Mouse (Mus musculus): Measurements from ENCODE around the gene Jade1.

The Jade1 gene

DNA sequence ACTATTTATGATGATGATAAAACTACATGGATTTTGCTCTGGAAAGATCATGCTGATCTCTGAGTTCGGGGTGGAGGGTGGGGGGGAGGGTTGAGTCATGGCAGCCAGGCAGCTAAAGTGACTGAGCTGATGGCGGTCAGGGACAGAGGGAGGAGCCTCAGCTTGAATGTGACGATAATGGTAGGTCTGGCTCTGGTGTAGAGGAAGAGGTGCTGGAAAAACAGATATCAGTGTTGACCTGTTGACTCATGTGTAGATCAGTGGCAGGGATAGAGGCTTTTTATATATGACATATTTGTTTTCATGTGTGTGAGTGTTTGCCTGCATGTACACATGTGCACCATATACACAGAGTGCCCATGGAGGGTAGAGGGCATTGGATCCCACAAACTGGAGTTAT is 3.9 kb upstream of the Jade1 start:
- DNase-seq (ENCODE audit: low read depth, low spot score), result no peak

DNA sequence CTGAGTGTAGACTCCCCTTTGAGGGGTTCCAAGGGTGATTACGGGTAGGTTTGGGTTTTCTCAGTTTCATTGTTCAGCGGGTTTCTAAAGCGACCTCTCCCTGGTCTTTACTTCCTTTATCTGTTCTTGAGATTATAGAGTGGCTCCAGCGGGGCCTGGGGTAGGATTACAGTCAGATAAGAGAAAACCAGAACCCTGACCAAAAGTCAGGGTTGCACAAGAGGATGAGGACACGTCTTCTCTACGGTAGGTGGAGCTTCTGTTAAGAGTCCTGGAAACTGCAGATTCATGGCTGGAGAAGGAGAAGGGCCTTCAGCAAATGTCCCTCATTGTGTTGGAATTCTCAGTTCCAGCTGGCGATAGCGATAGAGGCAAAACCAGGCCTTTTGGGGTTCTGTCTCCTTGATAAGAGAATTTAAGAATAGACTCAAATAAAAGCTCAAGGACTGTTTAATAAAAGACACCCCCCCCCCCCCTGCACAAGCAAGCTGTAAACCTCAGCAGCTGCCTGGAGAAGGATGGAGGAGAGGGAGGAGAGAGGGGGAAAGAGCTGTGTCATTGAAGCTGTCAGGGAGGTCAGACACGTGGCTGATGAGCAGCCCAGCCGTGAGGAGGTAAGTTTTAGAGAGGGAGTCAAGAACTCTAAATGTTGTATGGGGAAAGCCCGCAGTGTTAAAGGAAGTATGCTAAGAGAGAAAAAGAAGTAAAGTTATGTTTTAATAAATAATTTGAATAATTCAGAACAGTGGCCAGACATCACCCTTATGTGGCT is 2.6 kb upstream of the Jade1 start:
- DNase-seq (ENCODE audit: low read depth, low spot score), result no peak

GRCm38 (mm10) chr3:41553681-41554080 is 1.9 kb upstream of the Jade1 start:
- no peak for DNase-seq (ENCODE audit: low read depth, low spot score)

GRCm38 (mm10) chr3:41554480-41555475 is 753 bp upstream of the Jade1 start:
- DNase-seq (ENCODE audit: low read depth, low spot score), result no peak

GRCm38 (mm10) chr3:41556451-41557266 is 1.1 kb downstream of the Jade1 start:
- DNase-seq (ENCODE audit: low read depth, low spot score), result no peak

- no peak for DNase-seq (ENCODE audit: low read depth, low spot score)
These were observed 1.9 kb downstream of the Jade1 start for GRCm38 (mm10) chr3:41557267-41557995.

- no peak for DNase-seq (ENCODE audit: low read depth, low spot score)
These were observed 5.0 kb downstream of the Jade1 start for GRCm38 (mm10) chr3:41560489-41560888.

- DNase-seq (ENCODE audit: low read depth, low spot score), result no peak
These were observed 6.3 kb downstream of the Jade1 start for GRCm38 (mm10) chr3:41561787-41562186.

DNA sequence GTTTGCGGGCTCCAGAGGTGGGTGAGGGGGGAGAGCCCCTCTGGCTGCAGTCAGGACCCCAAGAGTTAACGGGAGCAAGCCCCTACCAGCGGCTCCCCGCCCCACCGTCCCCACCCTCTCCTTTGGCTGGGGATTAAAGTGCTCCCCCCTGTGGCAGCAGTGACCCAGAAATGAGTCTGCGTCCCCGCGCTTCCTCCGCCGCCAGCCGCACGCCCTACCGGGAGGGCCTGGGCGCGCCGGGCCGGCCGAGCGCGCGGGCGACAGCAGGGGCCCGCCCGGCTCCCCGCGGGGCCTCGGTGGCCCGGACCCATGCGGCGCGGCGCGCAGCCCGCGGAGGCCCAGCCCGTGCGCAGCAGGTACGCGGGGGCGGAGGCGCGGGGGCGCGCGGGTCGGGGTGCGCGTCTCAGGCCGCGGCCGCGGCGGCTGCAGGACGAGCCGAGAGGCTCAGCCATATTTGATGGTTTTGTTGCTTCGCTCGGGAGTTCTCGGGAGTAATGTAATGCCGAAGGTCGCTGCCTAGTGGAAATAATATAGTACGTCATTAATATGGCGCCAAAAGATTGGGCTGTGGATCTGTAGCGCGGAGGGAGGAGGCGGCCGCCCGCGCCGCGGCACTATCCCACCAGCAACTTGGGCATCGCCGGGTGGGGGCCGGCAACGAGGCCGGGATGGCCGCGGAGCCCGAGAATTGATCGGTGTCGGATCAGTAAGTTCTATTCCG is 7.8 kb downstream of the Jade1 start:
- DNase-seq (ENCODE audit: low read depth, low spot score), result peak; percentile 84

GRCm38 (mm10) chr3:41563997-41564396 is 8.5 kb downstream of the Jade1 start:
- DNase-seq (ENCODE audit: low read depth, low spot score), result peak; percentile 39

DNA sequence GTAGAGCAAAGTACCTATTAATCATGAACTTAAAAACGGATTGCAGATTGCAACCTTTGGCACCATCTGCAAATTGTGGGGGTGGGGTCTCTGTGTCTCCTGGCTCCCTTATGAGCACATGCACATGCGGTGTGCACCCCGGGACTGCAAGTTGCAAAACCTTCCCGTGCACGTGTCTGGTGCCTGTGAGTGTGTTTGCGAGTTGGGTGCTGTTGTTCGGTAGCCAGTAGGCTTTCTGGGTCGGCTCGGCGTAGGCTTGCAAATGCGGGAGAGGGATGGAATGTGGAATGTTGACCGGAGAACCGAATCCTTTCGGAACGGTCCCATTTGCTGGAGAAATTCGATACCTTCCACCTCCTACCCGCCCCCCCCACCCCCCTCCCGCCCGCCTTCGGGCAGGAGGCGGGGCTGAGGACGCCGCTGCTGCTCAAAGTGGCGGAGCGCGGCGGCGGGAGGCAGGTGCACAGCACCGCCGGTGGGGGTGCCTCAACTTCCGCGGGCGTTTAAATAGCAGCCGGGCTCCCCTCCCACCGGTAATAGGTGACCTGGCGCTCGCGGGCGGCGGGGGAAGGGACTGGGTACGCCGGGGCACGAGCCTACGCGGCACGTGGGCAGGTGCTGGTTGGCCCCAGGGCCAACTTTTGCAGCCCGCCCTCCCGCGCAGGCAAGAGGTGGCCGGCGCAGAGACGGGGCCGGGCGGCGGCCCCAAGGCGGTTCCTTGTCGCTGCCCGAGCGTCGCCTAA is 9.1 kb downstream of the Jade1 start:
- DNase-seq (ENCODE audit: low read depth, low spot score), result peak; percentile 91

DNA sequence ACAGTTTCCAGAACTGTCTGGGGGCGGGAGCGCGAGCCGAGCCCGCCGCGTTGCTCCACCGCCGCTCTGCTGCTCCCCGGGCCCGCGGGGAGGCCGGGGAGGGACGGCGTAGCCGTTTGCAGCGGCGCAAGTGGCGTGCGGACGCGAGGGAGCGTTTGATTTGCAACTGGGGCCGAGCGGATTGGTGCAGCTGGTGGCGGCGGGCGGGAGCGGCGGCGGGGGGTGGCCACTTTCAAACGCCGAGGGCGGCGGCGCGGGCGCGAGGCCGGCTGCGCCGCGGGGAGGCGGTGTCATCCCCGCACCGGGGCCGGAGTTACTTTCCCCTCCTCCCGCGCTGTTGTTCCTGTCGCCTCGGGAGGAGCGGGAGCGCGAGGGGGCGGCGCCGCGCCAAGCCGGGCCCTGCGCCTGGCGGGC is 9.9 kb downstream of the Jade1 start:
- DNase-seq (ENCODE audit: low read depth, low spot score), result peak; percentile 80

- peak; percentile 85 for DNase-seq (ENCODE audit: low read depth, low spot score)
These were observed 10.4 kb downstream of the Jade1 start for GRCm38 (mm10) chr3:41565955-41566354.

DNA sequence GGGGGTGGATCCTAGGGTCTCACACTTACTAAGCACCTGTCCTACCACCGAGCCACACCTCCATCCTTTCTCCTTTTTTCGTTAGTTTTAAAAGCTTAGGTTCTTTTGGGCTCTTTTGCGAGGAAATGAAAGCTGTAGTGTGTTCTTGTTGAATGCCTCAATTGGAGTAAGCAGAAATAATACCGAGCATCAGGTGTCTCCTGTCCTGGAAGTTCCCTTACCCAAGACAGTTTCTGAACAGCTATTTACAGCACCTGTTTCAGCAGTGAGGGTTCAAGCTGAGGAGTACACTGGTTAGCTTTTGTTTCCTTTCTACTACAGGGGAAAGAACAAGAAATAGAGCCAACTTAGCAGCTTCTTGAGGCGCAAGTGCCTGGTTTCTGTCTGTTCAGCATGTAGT is 14.4 kb downstream of the Jade1 start:
- no peak for DNase-seq (ENCODE audit: low read depth, low spot score)

- DNase-seq (ENCODE audit: low read depth, low spot score), result no peak
These were observed 16.6 kb downstream of the Jade1 start for GRCm38 (mm10) chr3:41572131-41572530.

- no peak for DNase-seq (ENCODE audit: low read depth, low spot score)
These were observed 17.4 kb downstream of the Jade1 start for GRCm38 (mm10) chr3:41572968-41573367.

DNA sequence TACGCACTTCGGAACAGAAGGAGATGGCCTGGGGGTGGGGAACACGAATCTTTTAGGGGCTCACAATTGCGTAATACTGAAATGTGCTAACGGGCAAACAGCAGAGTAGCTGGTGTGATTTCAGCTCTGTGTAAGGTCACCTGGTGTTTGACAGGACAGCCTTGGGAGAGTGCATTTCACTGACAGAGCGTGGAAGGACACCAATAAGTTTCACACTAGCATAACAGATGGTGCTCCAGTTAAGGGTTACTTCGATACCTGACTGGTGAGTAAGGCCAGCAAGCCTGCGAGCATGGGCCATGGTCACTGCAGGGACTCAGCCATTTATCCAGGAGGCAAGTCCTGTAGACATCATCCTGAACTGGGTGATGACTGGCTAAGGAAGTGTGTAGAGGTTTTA is 18.7 kb downstream of the Jade1 start:
- DNase-seq (ENCODE audit: low read depth, low spot score), result no peak

DNA sequence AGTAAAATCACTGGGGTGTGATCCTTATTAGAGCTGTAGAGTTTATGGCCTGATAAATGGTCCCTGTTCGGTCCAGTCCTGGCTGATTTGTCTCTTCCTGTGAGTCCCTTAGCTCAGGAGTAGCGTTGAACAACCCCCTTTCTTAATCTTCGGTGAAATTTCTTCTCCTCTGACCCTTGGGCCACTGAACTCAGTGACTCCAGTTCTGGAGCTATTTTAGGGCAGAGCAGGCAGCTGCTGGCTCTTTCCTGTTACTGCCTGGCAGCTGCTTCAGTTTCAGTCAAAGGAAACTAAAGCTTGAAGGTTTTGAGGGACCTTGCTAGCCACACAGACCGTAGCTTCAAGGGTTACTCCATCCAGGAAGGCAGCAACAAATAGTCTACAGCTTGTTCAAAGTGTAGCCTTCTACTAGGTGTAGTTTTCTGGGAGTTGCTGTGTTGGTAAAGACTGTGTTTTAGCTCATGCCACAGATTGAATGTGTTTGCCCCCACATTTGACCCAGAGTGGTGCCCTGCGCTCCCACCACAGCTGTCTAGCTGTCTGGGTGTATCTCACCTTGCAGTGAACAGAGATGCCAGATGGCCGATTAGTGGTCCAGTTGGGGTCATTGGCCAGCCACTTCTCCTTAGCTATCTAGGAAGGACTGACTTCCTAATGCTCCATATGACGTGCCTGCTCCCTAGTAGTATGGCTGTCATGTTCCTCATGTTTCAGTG is 19.3 kb downstream of the Jade1 start:
- DNase-seq (ENCODE audit: low read depth, low spot score), result no peak

GRCm38 (mm10) chr3:41575971-41576370 is 20.4 kb downstream of the Jade1 start:
- DNase-seq (ENCODE audit: low read depth, low spot score), result no peak
